In the genomic region with DNA sequence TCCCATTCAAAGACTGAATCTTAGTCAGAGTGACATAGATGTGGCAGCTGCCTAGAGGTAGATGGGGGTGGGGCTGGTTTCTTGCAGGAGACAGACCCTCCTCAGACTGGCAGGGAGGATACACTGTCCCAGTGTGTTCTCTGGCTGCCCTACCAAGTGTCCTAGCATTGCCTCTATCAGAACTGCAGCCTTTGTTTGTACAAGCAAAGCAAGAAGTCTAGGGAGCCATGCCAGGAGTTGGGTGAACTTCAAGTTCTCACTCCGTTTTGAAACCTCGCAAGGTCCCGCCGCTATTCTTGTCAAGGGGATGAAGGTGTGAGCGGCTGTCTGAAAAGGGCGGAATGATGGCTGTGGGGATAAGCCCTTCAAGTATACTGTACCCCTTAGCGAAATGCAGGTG, we compare ENCODE assay signal across 31 mouse cellular contexts. TPM values are rescaled to one million over a fixed set of nuclear protein-coding genes. Genes with fewer than 3 reads are reported as not detected.
DNase-seq lines count a peak whose midpoint lies in the region; ATAC-seq and TF ChIP-seq lines count a peak whose summit lies in the region.
"Had no signal": no experiment of that assay in that cellular context is flagged by ENCODE, and none has a peak within 500 bp of the region (broad histone marks: within the 10 kb centered on the region; RNA-seq: fewer than 3 reads in every experiment).

No protein-coding gene starts in this region.

- H3K4me1 ChIP-seq in heart, adult 2 months (ENCODE audit: control insufficient read depth, insufficient read depth, low read length): peaks cover 4% of the 10 kb centered on the region
- H3K4me1 ChIP-seq in heart, embryonic 12.5 days (replicated peaks): 0 out of 2 replicates have a peak, but pooled peaks cover 6% of the 10 kb centered on the region
- H3K4me1 ChIP-seq in forebrain, embryonic 10.5 days: no peaks in the 10 kb centered on the region
- H3K4me1 ChIP-seq: hindbrain, embryonic 12.5 days; intestine, embryonic 15.5 days; limb, embryonic 15.5 days; neural tube, embryonic 12.5 days had no signal

- WGBS in heart, adult 2 months: 51% methylated on average over 7 of the region's 7 CpGs
- 82% methylated on average over 7 of the region's 7 CpGs for WGBS in heart, embryonic 12.5 days
- 92% methylated on average over 7 of the region's 7 CpGs for WGBS in forebrain, embryonic 10.5 days

- H3K4me2 ChIP-seq in heart, embryonic 12.5 days: no peak overlapping the region
- H3K4me2 ChIP-seq: hindbrain, embryonic 12.5 days; intestine, embryonic 15.5 days; limb, embryonic 15.5 days; midbrain, embryonic 11.5 days; neural tube, embryonic 12.5 days had no signal

- no peak for TF ChIP-seq POLR2A in heart, adult 2 months (IDR thresholded peaks at IDR 0.05; ENCODE audit: insufficient read depth, low read depth, low read length)

- no peaks in the 10 kb centered on the region for H3K36me3 ChIP-seq in heart, adult 2 months (ENCODE audit: control insufficient read depth, insufficient read depth, low read length)
- H3K36me3 ChIP-seq in heart, embryonic 12.5 days: no peaks in the 10 kb centered on the region
- no peaks in the 10 kb centered on the region for H3K36me3 ChIP-seq in forebrain, embryonic 10.5 days (replicated peaks)
- H3K36me3 ChIP-seq: hindbrain, embryonic 12.5 days; intestine, embryonic 15.5 days; limb, embryonic 10.5 days; limb, embryonic 15.5 days; neural tube, embryonic 12.5 days had no signal

- no peak for TF ChIP-seq CTCF in heart, adult 2 months (IDR thresholded peaks at IDR 0.05)

- H3K79me2 ChIP-seq in heart, adult 2 months (replicated peaks; ENCODE audit: control insufficient read depth, insufficient read depth, low read length): no peaks in the 10 kb centered on the region

- H3K4me3 ChIP-seq in heart, adult 2 months: no peak overlapping the region
- no peak overlapping the region for H3K4me3 ChIP-seq in heart, embryonic 12.5 days
- no peak overlapping the region for H3K4me3 ChIP-seq in forebrain, embryonic 10.5 days
- H3K4me3 ChIP-seq: erythroblast, embryonic 14.5 days; hindbrain, embryonic 12.5 days; intestine, embryonic 15.5 days; limb, embryonic 10.5 days; limb, embryonic 15.5 days; myocyte; neural tube, embryonic 12.5 days had no signal

- no peak for ATAC-seq in heart, embryonic 12.5 days (ENCODE audit: insufficient number of reproducible peaks, low FRiP score)
- ATAC-seq: forebrain, embryonic 14.5 days; hindbrain, postnatal 0 days; intestine, embryonic 15.5 days; Patski had no signal

- H3K9me3 ChIP-seq in heart, embryonic 12.5 days (replicated peaks): no peaks in the 10 kb centered on the region
- H3K9me3 ChIP-seq in forebrain, embryonic 10.5 days: no peaks in the 10 kb centered on the region
- H3K9me3 ChIP-seq: hindbrain, embryonic 12.5 days; intestine, embryonic 15.5 days; limb, embryonic 10.5 days; limb, embryonic 15.5 days; neural tube, embryonic 12.5 days had no signal

- no peaks in the 10 kb centered on the region for H3K27me3 ChIP-seq in heart, adult 2 months (ENCODE audit: control insufficient read depth, insufficient read depth, low read length)
- no peaks in the 10 kb centered on the region for H3K27me3 ChIP-seq in heart, embryonic 12.5 days (replicated peaks)
- H3K27me3 ChIP-seq in forebrain, embryonic 10.5 days (ENCODE audit: poor library complexity, severe bottlenecking): no peaks in the 10 kb centered on the region
- H3K27me3 ChIP-seq: hindbrain, embryonic 12.5 days; intestine, embryonic 15.5 days; limb, embryonic 15.5 days; neural tube, embryonic 12.5 days had no signal

- intact Hi-C loops in heart, adult 2 months (cut with DNase I): no loop called here
- intact Hi-C loops in heart, postnatal 36 days (cut with DNase I): no loop called here

- 0 out of 2 replicates have a peak, but pooled peaks have one; percentile 7 for TF ChIP-seq EP300 in heart, adult 2 months (IDR thresholded peaks at IDR 0.05; ENCODE audit: insufficient read depth, low read depth, low read length)

- H3K27ac ChIP-seq in heart, adult 2 months: no peak overlapping the region
- H3K27ac ChIP-seq in heart, embryonic 12.5 days (ENCODE audit: poor library complexity, severe bottlenecking): no peak overlapping the region
- no peak overlapping the region for H3K27ac ChIP-seq in forebrain, embryonic 10.5 days
- H3K27ac ChIP-seq: hindbrain, embryonic 12.5 days; hindbrain, postnatal 0 days; intestine, embryonic 15.5 days; limb, embryonic 10.5 days; limb, embryonic 15.5 days; liver, embryonic 14.5 days; neural tube, embryonic 12.5 days had no signal

- no peak overlapping the region for H3K9ac ChIP-seq in heart, adult 2 months (ENCODE audit: low read depth, low read length)
- no peak overlapping the region for H3K9ac ChIP-seq in heart, embryonic 12.5 days
- H3K9ac ChIP-seq: hindbrain, embryonic 12.5 days; intestine, embryonic 15.5 days; limb, embryonic 15.5 days; liver, embryonic 14.5 days; neural tube, embryonic 12.5 days had no signal

- peak; percentile 39 to 62 for DNase-seq in heart, adult 2 months
- peak; percentile 28 for DNase-seq in fat pad, adult 2 months (ENCODE audit: extremely low read depth, low read depth, low spot score)
- DNase-seq in heart, postnatal 36 days: peak; percentile 58 to 59
- peak; percentile 79 for DNase-seq in lung, postnatal 14 days
- DNase-seq in layer of hippocampus, postnatal 25 days (ENCODE audit: extremely low spot score in 1 of 2, low spot score in 1 of 2): no peak
- DNase-seq in forebrain, embryonic 10.5 days (ENCODE audit: extremely low spot score, low spot score): no peak
- no peak for DNase-seq in right cerebral cortex, postnatal 36 days (ENCODE audit: low spot score in 2 of 2)
- DNase-seq: adrenal gland, postnatal 25 days; cerebellum, adult 11-12 months; cerebellum, adult 9-11 months; gastrocnemius, postnatal 14 days; kidney, adult 2 months; kidney, postnatal 4 days; thymus, postnatal 25 days had no signal

RNA-seq across cellular contexts. Expression of gene Slc24a4, which starts 22.7 kb away (rescaled TPM):
- 1 to 10 TPM in 1 of 2 experiments, under 1 TPM in 1; 0.50 to 1.3 TPM for total RNA-seq in heart, adult 2 months (2021)
- polyA plus RNA-seq in heart, adult 2 months (2012; rRNA removed): 0.98 and 1.3 TPM in 2 replicates
- 4.0 and 4.4 TPM in 2 replicates for polyA plus RNA-seq in heart, embryonic 12.5 days (2016; fragmentation: Nextera tagmentation; extraction: Ambion mirVana)
- total RNA-seq in heart, postnatal 36 days (2021): 1 to 10 TPM; 1.3 to 2.0 TPM
- total RNA-seq in layer of hippocampus, postnatal 25 days (2021): 10 to 100 TPM; 39.5 to 44.1 TPM
- polyA plus RNA-seq in forebrain, embryonic 10.5 days (2016; fragmentation: Nextera tagmentation; extraction: Ambion mirVana): 0.06 TPM in 1 of 2 replicates, not detected in the other
- total RNA-seq: common myeloid progenitor, adult 5-6 weeks; granulocyte monocyte progenitor cell, adult 5-6 weeks; megakaryocyte, adult 5-6 weeks; MEL had no signal
- polyA plus RNA-seq: erythroblast, embryonic 14.5 days; limb, embryonic 10.5 days; Patski had no signal

Comparison
In these comparisons a context has a peak if more than half of its experiments do, and no peak if none do; other contexts are left out.
1. DNase-seq: peak in heart, adult 2 months (2 of 2), fat pad, adult 2 months (single experiment), heart, postnatal 36 days (2 of 2) and lung, postnatal 14 days (single experiment); none in layer of hippocampus, postnatal 25 days (0 of 2), forebrain, embryonic 10.5 days (single experiment) and right cerebral cortex, postnatal 36 days (0 of 2).
2. RNA of gene Slc24a4, which starts 22.7 kb away (total RNA-seq): 39.5 to 44.1 TPM in layer of hippocampus, postnatal 25 days; 1.3 to 2.0 TPM in heart, postnatal 36 days and 0.50 to 1.3 TPM in heart, adult 2 months; every median in the first group is over 10 times any median in the second.